Mouse (Mus musculus) liver, embryonic 12.5 days (tissue): ENCODE measurements at regions not wholly inside any gene's neighbourhood (a gene's known extent, or its start where the extent isn't known, plus 50 kb on each side); places are given as distances from the start of the nearest gene placed in this dataset.
"Not testable (repeated sequence)": the region's sequence is repeated elsewhere in the genome, so short reads cannot be mapped to it uniquely, and the experiment has no call there.

Experiments used
- ATAC-seq: fragments of 200-750 bp; cut with Nextera tagmentation; 2 replicates; pipeline ENCODE4 v1.8.0; 2017; ENCODE audit warnings: moderate number of reproducible peaks, mild to moderate bottlenecking, moderate library complexity
- H3K27ac ChIP-seq: fragments of 300-500 bp; sonication (generic); 2 replicates; pipeline ENCODE4 v1.5.1; 2016; ENCODE audit warnings: mild to moderate bottlenecking
- H3K27me3 ChIP-seq: fragments of 300-500 bp; sonication (generic); replicated peaks from 2 replicates; pipeline ENCODE4 v1.6.1; 2016; ENCODE audit warnings: mild to moderate bottlenecking, moderate library complexity
- H3K36me3 ChIP-seq: fragments of 300-500 bp; sonication (generic); 2 replicates; pipeline ENCODE4 v1.6.1; 2016; ENCODE audit warnings: mild to moderate bottlenecking, moderate library complexity
- H3K4me1 ChIP-seq: fragments of 300-500 bp; sonication (generic); 2 replicates; pipeline ENCODE4 v1.6.1; 2016
- H3K4me2 ChIP-seq: fragments of 300-500 bp; sonication (generic); 2 replicates; pipeline ENCODE4 v1.6.1; 2016; ENCODE audit warnings: mild to moderate bottlenecking, moderate library complexity
- H3K4me3 ChIP-seq: fragments of 300-500 bp; sonication (generic); 2 replicates; pipeline ENCODE4 v1.5.1; 2016; ENCODE audit warnings: mild to moderate bottlenecking, moderate library complexity
- H3K9ac ChIP-seq: fragments of 300-500 bp; sonication (generic); 2 replicates; pipeline ENCODE4 v1.6.1; 2016; ENCODE audit warnings: mild to moderate bottlenecking, moderate library complexity
- H3K9me3 ChIP-seq: fragments of 300-500 bp; sonication (generic); replicated peaks from 2 replicates; pipeline ENCODE4 v1.6.1; 2016; ENCODE audit warnings: mild to moderate bottlenecking, moderate library complexity
- WGBS: fragments of 180-500 bp; shearing (Covaris S2); methylation state at CpG from one replicate; pipeline ENCODE4 v1.1.7; 2016; ENCODE audit not compliant: insufficient replicate concordance; 5-methylcytosine and 5-hydroxymethylcytosine counted together

DNA sequence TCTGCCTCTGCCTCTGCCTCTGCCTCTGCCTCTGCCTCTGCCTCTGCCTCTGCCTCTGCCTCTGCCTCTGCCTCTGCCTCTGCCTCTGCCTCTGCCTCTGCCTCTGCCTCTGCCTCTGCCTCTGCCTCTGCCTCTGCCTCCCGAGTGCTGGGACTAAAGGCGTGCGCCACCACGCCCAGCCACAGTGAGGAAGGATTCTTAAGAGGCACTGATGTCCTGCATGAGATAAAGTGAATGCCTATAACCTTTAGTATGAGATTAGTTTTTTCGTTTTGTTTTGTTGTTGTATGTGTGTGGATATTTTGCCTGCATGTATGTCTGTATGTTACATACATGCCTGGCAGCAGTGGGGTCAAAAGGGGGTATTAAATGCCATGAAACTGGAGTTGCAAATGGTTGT lies 63.2 kb downstream of the Hlx start:
- ATAC-seq = peak; percentile 75
- H3K4me2 ChIP-seq, H3K9ac ChIP-seq, H3K9me3 ChIP-seq, H3K4me3 ChIP-seq, H3K36me3 ChIP-seq, H3K27ac ChIP-seq: not testable (repeated sequence)
- 0 out of 2 replicates have a peak, but pooled peaks cover 13% of the 10 kb centered on the region for H3K27me3 ChIP-seq
- H3K4me1 ChIP-seq = peaks cover 35% of the 10 kb centered on the region
- WGBS = 44% methylated on average over 5 of the region's 5 CpGs

GRCm38 (mm10) chr1:184668428-184668827 lies 64.0 kb downstream of the Hlx start:
- Histone ChIP-seq H3K27ac (no peak overlapping the region), H3K4me3 (no peak overlapping the region), H3K4me2 (no peak overlapping the region), H3K9ac (no peak overlapping the region), H3K36me3 (no peaks in the 10 kb centered on the region), H3K9me3 (no peaks in the 10 kb centered on the region), H3K4me1 (peaks cover 43% of the 10 kb centered on the region), H3K27me3 (0 out of 2 replicates have a peak, but pooled peaks cover 13% of the 10 kb centered on the region)
- 90% methylated on average over 1 of the region's 1 CpGs for WGBS
- no peak for ATAC-seq

DNA sequence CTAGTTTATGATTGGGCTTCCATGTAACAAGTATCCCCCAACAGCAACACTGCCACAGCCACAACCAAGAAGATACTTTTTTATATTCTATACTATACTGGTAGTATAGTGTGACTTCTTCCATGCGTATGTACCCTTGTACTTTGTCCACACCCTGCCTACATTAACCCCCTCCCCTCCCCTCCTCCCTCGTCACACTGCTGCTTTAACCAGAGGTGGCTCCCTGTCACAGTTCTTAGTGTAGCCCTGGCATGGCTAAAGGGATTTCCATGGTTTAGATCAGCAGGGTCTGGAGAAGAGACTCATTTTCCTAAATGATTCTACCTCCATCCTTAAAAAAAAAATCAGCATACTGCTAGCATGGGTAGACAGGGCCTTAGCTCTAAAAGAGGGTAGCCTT lies 64.4 kb downstream of the Hlx start:
- Histone ChIP-seq H3K27ac (no peak overlapping the region), H3K4me1 (peaks cover 43% of the 10 kb centered on the region)
- 73% methylated on average over 2 of the region's 2 CpGs for WGBS

DNA sequence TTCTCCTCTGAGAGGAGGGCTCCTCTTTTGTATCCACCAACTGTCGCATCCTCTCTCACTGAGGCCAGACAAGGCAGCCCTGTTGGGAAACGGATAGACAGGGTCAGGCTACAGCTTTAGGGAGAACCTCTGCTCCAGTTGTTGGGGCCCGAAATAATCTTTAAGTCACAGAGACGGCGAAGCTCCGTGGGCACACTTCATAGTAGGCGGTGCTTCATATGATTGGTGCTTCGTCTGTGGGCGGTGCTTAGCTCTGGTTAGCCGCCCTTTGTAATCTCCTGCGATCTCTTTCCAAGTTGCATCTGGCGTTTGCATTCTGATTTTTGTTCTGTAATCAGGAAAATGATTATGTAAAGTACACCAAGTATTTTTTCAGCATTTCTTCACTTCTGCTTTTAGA lies 67.2 kb downstream of the Hlx start:
- WGBS = 58% methylated on average over 12 of the region's 12 CpGs
- Histone ChIP-seq H3K9ac (no peak overlapping the region), H3K4me1 (peaks cover 43% of the 10 kb centered on the region), H3K4me2 (peak overlapping the region; percentile 34), H3K4me3 (no peak overlapping the region), H3K27ac (0 out of 2 replicates have a peak overlapping the region, but pooled peaks have one; percentile 50), H3K27me3 (0 out of 2 replicates have a peak, but pooled peaks cover 2% of the 10 kb centered on the region), H3K9me3 (no peaks in the 10 kb centered on the region), H3K36me3 (no peaks in the 10 kb centered on the region)
- ATAC-seq = peak; percentile 80

More for the DNA sequence above, 64.4 kb downstream of the Hlx start:
- Histone ChIP-seq H3K9ac (no peak overlapping the region), H3K27me3 (0 out of 2 replicates have a peak, but pooled peaks cover 10% of the 10 kb centered on the region), H3K4me2 (no peak overlapping the region), H3K36me3 (no peaks in the 10 kb centered on the region), H3K4me3 (no peak overlapping the region), H3K9me3 (no peaks in the 10 kb centered on the region)
- ATAC-seq = no peak

DNA sequence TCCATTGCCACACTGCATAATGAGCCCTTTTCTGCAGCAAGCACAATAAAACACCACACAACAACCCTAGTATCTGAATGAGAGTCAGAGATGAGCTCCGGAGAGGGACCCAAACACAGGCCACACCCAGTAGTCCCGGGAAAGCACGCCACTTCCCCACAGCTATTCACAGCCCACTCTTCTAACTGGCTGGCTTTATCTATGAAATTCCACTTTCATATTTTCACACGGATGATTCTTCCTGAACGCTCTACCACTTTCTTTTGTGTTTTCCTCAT lies 68.4 kb downstream of the Hlx start:
- H3K27me3 ChIP-seq = no peaks in the 10 kb centered on the region
- 30% methylated on average over 5 of the region's 5 CpGs for WGBS
- no peaks in the 10 kb centered on the region for H3K36me3 ChIP-seq
- H3K9ac ChIP-seq = no peak overlapping the region
- H3K4me1 ChIP-seq = peaks cover 32% of the 10 kb centered on the region
- H3K4me3 ChIP-seq = no peak overlapping the region
- H3K4me2 ChIP-seq = 0 out of 2 replicates have a peak overlapping the region, but pooled peaks have one; percentile 6
- ATAC-seq = peak; percentile 31; the same call in 1 of the 2 replicates
- H3K9me3 ChIP-seq = no peaks in the 10 kb centered on the region
- 0 out of 2 replicates have a peak overlapping the region, but pooled peaks have one; percentile 3 for H3K27ac ChIP-seq

DNA sequence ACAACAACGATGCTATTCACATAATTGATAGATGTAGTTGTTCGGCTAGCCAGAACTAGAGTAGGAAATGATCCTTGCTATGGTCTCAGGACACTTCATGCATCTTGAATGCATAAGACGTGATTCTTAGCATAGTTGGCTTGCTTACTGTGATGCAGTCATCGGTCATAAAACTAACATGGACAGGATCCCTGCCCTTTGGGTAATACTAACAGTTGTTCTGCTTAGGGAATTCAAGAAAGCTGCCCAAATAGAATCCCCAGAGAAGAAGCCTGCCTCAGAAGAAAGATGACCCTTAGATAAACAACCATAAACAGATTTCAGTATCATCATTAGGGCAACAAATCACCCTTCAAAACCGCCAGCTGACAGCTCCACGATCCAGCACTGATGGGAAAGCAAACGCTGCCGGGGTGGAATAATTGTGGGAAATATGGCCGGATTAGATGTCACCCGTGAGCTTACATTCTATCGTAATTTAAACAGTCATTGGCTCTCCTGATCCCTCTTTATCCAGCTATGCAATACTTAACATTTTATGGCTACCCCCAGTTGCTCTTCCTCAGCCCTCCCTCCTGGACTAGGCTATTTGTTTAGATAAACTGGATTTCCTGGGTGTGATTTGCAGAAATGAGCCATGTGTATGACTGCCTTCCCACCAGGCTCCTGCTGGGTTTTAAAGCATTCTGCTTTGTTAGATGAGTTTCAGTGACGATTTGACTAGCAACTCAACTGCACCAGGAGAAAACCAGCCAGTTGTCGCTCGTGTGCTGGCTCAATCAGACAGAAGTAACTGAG lies 68.9 kb downstream of the Hlx start:
- 72% methylated on average over 14 of the region's 14 CpGs for WGBS
- Histone ChIP-seq H3K4me1 (peaks cover 34% of the 10 kb centered on the region), H3K27ac (0 out of 2 replicates have a peak overlapping the region, but pooled peaks have one; percentile 3), H3K9me3 (no peaks in the 10 kb centered on the region), H3K36me3 (no peaks in the 10 kb centered on the region), H3K9ac (no peak overlapping the region), H3K4me3 (no peak overlapping the region), H3K4me2 (0 out of 2 replicates have a peak overlapping the region, but pooled peaks have one; percentile 6), H3K27me3 (no peaks in the 10 kb centered on the region)
- no peak for ATAC-seq

DNA sequence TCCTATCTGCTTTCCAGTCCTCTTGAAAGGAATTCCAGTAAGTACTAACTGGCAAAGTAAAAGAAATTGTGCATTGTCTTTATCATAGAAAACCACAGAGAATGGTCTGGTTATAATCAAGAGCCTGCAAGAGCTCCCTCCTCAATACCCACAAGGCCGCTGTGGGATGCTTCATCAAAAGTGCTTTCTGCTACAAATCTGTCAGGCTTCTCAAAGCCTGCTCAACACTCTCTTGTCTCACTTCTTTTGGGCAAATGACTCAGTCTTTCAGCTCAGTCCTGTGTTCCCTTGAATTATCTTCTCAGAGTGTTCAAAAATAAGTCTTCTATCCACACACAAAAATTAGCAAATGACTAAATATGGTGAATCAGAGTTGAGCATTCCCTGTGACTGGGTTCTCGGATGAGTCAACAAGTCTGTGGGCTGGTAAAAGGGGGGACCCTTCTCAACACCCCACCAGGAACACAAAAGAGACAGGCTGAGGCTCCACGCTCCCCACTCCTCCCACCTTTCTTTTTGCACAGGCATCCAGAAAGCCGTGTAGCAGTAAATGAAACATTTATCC lies 81.8 kb downstream of the Hlx start:
- no peak overlapping the region for H3K4me2 ChIP-seq
- H3K27me3 ChIP-seq = 0 out of 2 replicates have a peak, but pooled peaks cover 8% of the 10 kb centered on the region
- ATAC-seq = no peak
- 74% methylated on average over 4 of the region's 4 CpGs for WGBS
- H3K9me3 ChIP-seq = peaks cover 9% of the 10 kb centered on the region; the same call in 1 of the 2 replicates
- no peak overlapping the region for H3K4me3 ChIP-seq
- peak overlapping the region; percentile 20; the same call in 1 of the 2 replicates for H3K27ac ChIP-seq
- H3K36me3 ChIP-seq = no peaks in the 10 kb centered on the region
- H3K4me1 ChIP-seq = peaks cover 46% of the 10 kb centered on the region
- H3K9ac ChIP-seq = no peak overlapping the region

- Histone ChIP-seq H3K36me3 (no peaks in the 10 kb centered on the region), H3K4me1 (peaks cover 67% of the 10 kb centered on the region), H3K27me3 (no peaks in the 10 kb centered on the region), H3K9me3 (peaks cover 9% of the 10 kb centered on the region; the same call in 1 of the 2 replicates), H3K4me2 (no peak overlapping the region), H3K27ac (peak overlapping the region; percentile 85), H3K4me3 (no peak overlapping the region), H3K9ac (peak overlapping the region; percentile 35; the same call in 1 of the 2 replicates)
- 75% methylated on average over 8 of the region's 8 CpGs for WGBS
- ATAC-seq = peak; percentile 78
Measured at GRCm38 (mm10) chr1:184647920-184648540, 84.4 kb downstream of the Hlx start.

DNA sequence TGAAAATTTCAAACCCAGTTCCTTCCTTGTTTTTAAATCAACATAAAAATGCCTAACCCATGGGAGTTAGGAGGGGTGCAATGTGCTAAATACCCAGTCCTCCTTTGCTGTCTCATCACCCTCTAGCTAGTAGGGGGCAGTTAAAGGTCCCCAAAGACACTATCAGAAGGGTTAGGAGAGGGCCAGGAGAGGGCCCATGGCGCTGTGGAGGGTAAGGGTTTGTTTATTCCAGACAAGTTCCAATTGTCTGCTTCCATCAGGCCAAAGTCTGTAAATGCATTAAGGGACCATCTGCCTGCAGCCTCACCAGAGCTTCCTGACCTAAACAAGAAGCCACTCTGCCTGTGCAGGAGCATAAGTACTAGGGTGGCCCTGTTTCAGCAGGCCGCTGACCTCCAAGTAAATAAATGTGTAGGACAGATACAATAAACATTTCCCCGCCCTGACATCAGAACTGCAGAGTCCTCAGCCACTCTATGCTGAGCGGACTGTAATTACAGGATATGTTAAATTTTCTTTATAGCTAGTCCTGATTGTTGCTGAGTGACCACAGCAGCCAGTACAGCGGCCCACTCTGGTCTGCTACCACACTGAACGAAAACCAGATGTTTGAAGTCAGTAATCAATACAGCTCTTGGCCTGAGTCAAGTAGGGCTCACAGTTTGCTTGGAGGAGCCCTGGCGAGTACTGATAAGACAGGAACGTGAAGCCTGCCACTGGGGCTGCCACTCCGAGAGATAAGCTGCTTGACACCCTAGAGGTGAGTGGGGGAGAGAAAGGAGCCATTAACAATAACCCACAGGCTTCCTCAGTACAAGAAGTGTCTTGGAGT lies 87.4 kb downstream of the Hlx start:
- H3K27ac ChIP-seq = peak overlapping the region; percentile 98
- H3K9me3 ChIP-seq = peaks cover 9% of the 10 kb centered on the region; the same call in 1 of the 2 replicates
- WGBS = 14% methylated on average over 9 of the region's 9 CpGs
- H3K4me1 ChIP-seq = peaks cover 60% of the 10 kb centered on the region
- no peak overlapping the region for H3K4me3 ChIP-seq
- H3K9ac ChIP-seq = peak overlapping the region; percentile 66
- no peaks in the 10 kb centered on the region for H3K27me3 ChIP-seq
- no peaks in the 10 kb centered on the region for H3K36me3 ChIP-seq
- peak overlapping the region; percentile 50 for H3K4me2 ChIP-seq
- ATAC-seq = peak; percentile 95

DNA sequence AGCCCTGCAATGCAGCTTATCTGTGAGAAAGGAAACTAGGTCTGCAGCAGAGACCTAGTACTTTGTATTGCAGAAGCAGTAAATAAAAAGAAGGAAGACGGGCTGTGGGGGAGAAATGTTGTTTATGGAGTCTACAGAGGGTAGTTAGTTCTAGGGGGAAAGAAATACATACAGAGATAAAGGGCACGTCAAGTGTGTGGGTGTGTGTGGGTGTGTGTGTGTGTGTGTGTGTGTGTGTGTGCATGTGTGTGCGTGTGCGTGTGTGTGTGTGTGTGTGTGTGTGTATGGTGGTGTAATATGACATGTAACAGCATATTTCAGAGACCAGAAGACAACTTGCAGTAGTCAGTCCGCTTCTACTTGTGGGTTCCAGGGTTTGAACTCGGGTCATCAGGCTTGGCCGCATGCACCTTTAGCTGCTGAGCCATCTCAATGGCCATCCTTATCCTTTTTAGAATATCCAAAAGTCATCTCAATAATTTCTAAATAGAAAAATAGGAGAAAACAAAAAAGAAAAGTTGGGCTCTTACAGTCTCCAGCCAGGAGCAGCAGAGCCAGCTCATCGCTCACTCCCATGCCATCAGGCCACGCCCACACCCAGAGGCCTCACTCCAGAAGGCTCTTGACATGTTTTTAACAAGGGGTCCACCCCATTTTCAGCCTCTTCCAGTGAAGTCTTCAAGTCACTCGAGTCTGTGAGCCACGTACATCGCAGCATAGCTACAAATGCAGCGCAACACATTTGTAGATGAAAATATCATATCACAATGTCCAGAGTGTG lies 101.5 kb downstream of the Hlx start:
- peak; percentile 82 for ATAC-seq
- H3K27me3 ChIP-seq = 0 out of 2 replicates have a peak, but pooled peaks cover 4% of the 10 kb centered on the region
- no peak overlapping the region for H3K4me3 ChIP-seq
- 64% methylated on average over 13 of the region's 13 CpGs for WGBS
- no peaks in the 10 kb centered on the region for H3K36me3 ChIP-seq
- H3K4me1 ChIP-seq = peaks cover 44% of the 10 kb centered on the region
- peak overlapping the region; percentile 83 for H3K27ac ChIP-seq
- peak overlapping the region; percentile 34; the same call in 1 of the 2 replicates for H3K9ac ChIP-seq
- H3K4me2 ChIP-seq = no peak overlapping the region
- no peaks in the 10 kb centered on the region for H3K9me3 ChIP-seq

GRCm38 (mm10) chr1:184629194-184629593 lies 103.2 kb downstream of the Hlx start:
- Histone ChIP-seq H3K4me2 (peak overlapping the region; percentile 16), H3K4me3 (no peak overlapping the region), H3K4me1 (peaks cover 44% of the 10 kb centered on the region), H3K27me3 (0 out of 2 replicates have a peak, but pooled peaks cover 4% of the 10 kb centered on the region), H3K9ac (peak overlapping the region; percentile 3; the same call in 1 of the 2 replicates), H3K27ac (peak overlapping the region; percentile 83), H3K9me3 (no peaks in the 10 kb centered on the region), H3K36me3 (no peaks in the 10 kb centered on the region)
- ATAC-seq = peak; percentile 82
- WGBS = 56% methylated on average over 9 of the region's 9 CpGs
